Mouse (Mus musculus): ENCODE results near the gene Hivep1. TPM values are rescaled to one million over a fixed set of nuclear protein-coding genes. Genes with fewer than 3 reads are reported as not detected.

Hivep1 gene
- polyA plus RNA-seq, 1 experiment from 2014 or later, result 12.0 TPM

DNA sequence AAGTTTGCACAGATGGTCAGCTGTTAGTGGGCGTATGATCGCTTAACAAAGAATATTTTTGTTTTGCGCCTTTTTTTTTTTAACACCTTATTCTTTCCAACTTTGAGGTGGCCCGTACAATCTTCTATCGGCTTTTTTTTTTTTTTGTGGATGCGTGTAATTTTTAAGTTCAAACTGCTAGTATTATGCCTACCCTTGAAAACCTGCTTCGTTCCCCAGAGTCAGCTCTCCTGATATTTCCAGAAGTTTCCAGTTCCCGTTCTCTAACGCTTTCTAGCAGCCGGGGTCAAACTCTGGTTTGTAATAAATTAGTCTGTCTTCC is 980 bp upstream of the Hivep1 start:
- ATAC-seq (ENCODE audit: low FRiP score) (no peak), DNase-seq (ENCODE audit: low spot score, missing footprints) (no peak)
- peak overlapping the region; percentile 90 for H3K4me3 ChIP-seq (ENCODE audit: low read depth, low read length)
- WGBS, result under 1% methylated on average over 10 of the region's 10 CpGs
- no peaks in the 10 kb centered on the region for H3K9me3 ChIP-seq (ENCODE audit: control insufficient read depth, low read length)
- H3K4me2 ChIP-seq, result peak overlapping the region; percentile 80
- peak overlapping the region; percentile 41; the same call in 1 of the 2 replicates for H3K27ac ChIP-seq (ENCODE audit: low read depth, low read length)
- peaks cover 16% of the 10 kb centered on the region for H3K4me1 ChIP-seq (ENCODE audit: control insufficient read depth, insufficient read depth, low read length)
- H3K9ac ChIP-seq (ENCODE audit: low read length), result peak overlapping the region; percentile 41
- H3K27me3 ChIP-seq (ENCODE audit: control insufficient read depth, insufficient read depth, low read length), result no peaks in the 10 kb centered on the region
- H3K36me3 ChIP-seq (ENCODE audit: control insufficient read depth, insufficient read depth, low read length), result no peaks in the 10 kb centered on the region

- H3K27me3 ChIP-seq (ENCODE audit: control insufficient read depth, insufficient read depth, low read length), result no peaks in the 10 kb centered on the region
- peak; percentile 86 for ATAC-seq (ENCODE audit: low FRiP score)
- WGBS, result under 1% methylated on average over 22 of the region's 51 CpGs
These were observed 467 bp upstream of the Hivep1 start for GRCm38 (mm10) chr13:42051202-42051906.

GRCm38 (mm10) chr13:42052696-42053541 is 1.1 kb downstream of the Hivep1 start:
- peak overlapping the region; percentile 94 for H3K27ac ChIP-seq (ENCODE audit: low read depth, low read length)
- under 1% methylated on average over 39 of the region's 41 CpGs for WGBS
- no peaks in the 10 kb centered on the region for H3K27me3 ChIP-seq (ENCODE audit: control insufficient read depth, insufficient read depth, low read length)
- H3K4me3 ChIP-seq (ENCODE audit: low read depth, low read length), result peak overlapping the region; percentile 90
- H3K4me1 ChIP-seq (ENCODE audit: control insufficient read depth, insufficient read depth, low read length), result peaks cover 16% of the 10 kb centered on the region
- ATAC-seq (ENCODE audit: low FRiP score) (peak; percentile 62), DNase-seq (ENCODE audit: low spot score, missing footprints) (peak; percentile 92)
- no peaks in the 10 kb centered on the region for H3K36me3 ChIP-seq (ENCODE audit: control insufficient read depth, insufficient read depth, low read length)
- H3K9ac ChIP-seq (ENCODE audit: low read length), result peak overlapping the region; percentile 90
- no peaks in the 10 kb centered on the region for H3K9me3 ChIP-seq (ENCODE audit: control insufficient read depth, low read length)
- peak overlapping the region; percentile 80 for H3K4me2 ChIP-seq

More at GRCm38 (mm10) chr13:42051202-42051906, 467 bp upstream of the Hivep1 start:
- Histone ChIP-seq H3K36me3 (ENCODE audit: control insufficient read depth, insufficient read depth, low read length) (no peaks in the 10 kb centered on the region), H3K9ac (ENCODE audit: low read length) (peak overlapping the region; percentile 90), H3K4me2 (peak overlapping the region; percentile 80), H3K4me3 (ENCODE audit: low read depth, low read length) (peak overlapping the region; percentile 90), H3K4me1 (ENCODE audit: control insufficient read depth, insufficient read depth, low read length) (peaks cover 16% of the 10 kb centered on the region), H3K9me3 (ENCODE audit: control insufficient read depth, low read length) (no peaks in the 10 kb centered on the region), H3K27ac (ENCODE audit: low read depth, low read length) (peak overlapping the region; percentile 94)
- peak; percentile 99 for DNase-seq (ENCODE audit: low spot score, missing footprints)

- no peak for DNase-seq (ENCODE audit: low spot score, missing footprints)
- Histone ChIP-seq H3K36me3 (ENCODE audit: control insufficient read depth, insufficient read depth, low read length) (no peaks in the 10 kb centered on the region), H3K4me3 (ENCODE audit: low read depth, low read length) (peak overlapping the region; percentile 90), H3K9me3 (ENCODE audit: control insufficient read depth, low read length) (no peaks in the 10 kb centered on the region), H3K27me3 (ENCODE audit: control insufficient read depth, insufficient read depth, low read length) (no peaks in the 10 kb centered on the region), H3K4me1 (ENCODE audit: control insufficient read depth, insufficient read depth, low read length) (peaks cover 16% of the 10 kb centered on the region), H3K27ac (ENCODE audit: low read depth, low read length) (no peak overlapping the region), H3K9ac (ENCODE audit: low read length) (peak overlapping the region; percentile 90), H3K4me2 (peak overlapping the region; percentile 80)
- 35% methylated on average over 2 of the region's 2 CpGs for WGBS
- no peak for ATAC-seq (ENCODE audit: low FRiP score)
These were observed 1.8 kb downstream of the Hivep1 start for GRCm38 (mm10) chr13:42053656-42054055.

- H3K4me1 ChIP-seq (ENCODE audit: control insufficient read depth, insufficient read depth, low read length), result peaks cover 13% of the 10 kb centered on the region
- H3K9ac ChIP-seq (ENCODE audit: low read length), result no peak overlapping the region
- no peaks in the 10 kb centered on the region for H3K9me3 ChIP-seq (ENCODE audit: control insufficient read depth, low read length)
- no peak overlapping the region for H3K4me2 ChIP-seq
- H3K27me3 ChIP-seq (ENCODE audit: control insufficient read depth, insufficient read depth, low read length), result no peaks in the 10 kb centered on the region
- 76% methylated on average over 3 of the region's 3 CpGs for WGBS
- ATAC-seq (ENCODE audit: low FRiP score), result no peak
- H3K27ac ChIP-seq (ENCODE audit: low read depth, low read length), result no peak overlapping the region
- no peak overlapping the region for H3K4me3 ChIP-seq (ENCODE audit: low read depth, low read length)
- no peaks in the 10 kb centered on the region for H3K36me3 ChIP-seq (ENCODE audit: control insufficient read depth, insufficient read depth, low read length)
- DNase-seq (ENCODE audit: low spot score, missing footprints), result no peak
These were observed 2.3 kb downstream of the Hivep1 start for GRCm38 (mm10) chr13:42054138-42054537.

DNA sequence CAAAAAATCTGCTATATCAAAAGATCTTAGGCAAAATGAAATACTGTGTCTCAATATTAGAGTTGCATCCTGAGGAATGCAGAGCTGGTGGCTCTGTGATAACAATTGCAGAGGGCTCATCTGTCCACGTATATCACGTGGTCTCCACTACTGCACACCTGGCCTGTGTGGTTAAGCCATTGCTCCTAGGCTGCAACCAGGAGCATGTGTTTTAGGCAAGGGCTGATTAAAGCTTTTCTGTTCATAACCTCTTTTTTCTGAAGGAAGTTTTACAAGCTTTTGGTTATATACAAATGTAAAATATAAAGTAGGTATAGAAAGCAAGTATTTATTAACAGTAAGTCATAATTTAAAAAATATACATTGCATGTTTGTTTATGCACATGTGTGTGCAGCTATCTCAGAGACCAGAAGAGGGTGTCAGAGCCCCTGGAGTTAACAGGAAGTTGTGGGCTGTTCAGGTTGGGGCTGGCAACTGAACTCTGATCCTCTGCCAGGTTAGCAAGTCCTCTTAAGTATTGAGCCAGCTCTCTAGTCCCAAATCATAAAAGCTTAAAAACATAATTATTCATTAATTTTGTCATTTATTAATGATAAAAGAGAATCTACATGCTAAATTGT is 5.0 kb downstream of the Hivep1 start:
- Histone ChIP-seq H3K27ac (ENCODE audit: low read depth, low read length) (no peak overlapping the region), H3K36me3 (ENCODE audit: control insufficient read depth, insufficient read depth, low read length) (no peaks in the 10 kb centered on the region), H3K9me3 (ENCODE audit: control insufficient read depth, low read length) (no peaks in the 10 kb centered on the region), H3K4me1 (ENCODE audit: control insufficient read depth, insufficient read depth, low read length) (peaks cover 8% of the 10 kb centered on the region; the same call in 1 of the 2 replicates), H3K4me3 (ENCODE audit: low read depth, low read length) (no peak overlapping the region), H3K9ac (ENCODE audit: low read length) (no peak overlapping the region), H3K4me2 (no peak overlapping the region), H3K27me3 (ENCODE audit: control insufficient read depth, insufficient read depth, low read length) (no peaks in the 10 kb centered on the region)
- DNase-seq (ENCODE audit: low spot score, missing footprints) (no peak), ATAC-seq (ENCODE audit: low FRiP score) (no peak)
- WGBS, result 91% methylated on average over 2 of the region's 2 CpGs

- H3K36me3 ChIP-seq (ENCODE audit: control insufficient read depth, insufficient read depth, low read length), result no peaks in the 10 kb centered on the region
- no peak overlapping the region for H3K4me2 ChIP-seq
- 92% methylated on average over 10 of the region's 10 CpGs for WGBS
These were observed 9.2 kb downstream of the Hivep1 start for GRCm38 (mm10) chr13:42060846-42061630.

GRCm38 (mm10) chr13:42064257-42064656 is 12.4 kb downstream of the Hivep1 start:
- H3K36me3 ChIP-seq (ENCODE audit: control insufficient read depth, insufficient read depth, low read length), result no peaks in the 10 kb centered on the region
- H3K4me1 ChIP-seq (ENCODE audit: control insufficient read depth, insufficient read depth, low read length), result no peaks in the 10 kb centered on the region
- no peak overlapping the region for H3K4me3 ChIP-seq (ENCODE audit: low read depth, low read length)
- no peak for DNase-seq (ENCODE audit: low spot score, missing footprints)
- H3K9me3 ChIP-seq (ENCODE audit: control insufficient read depth, low read length), result no peaks in the 10 kb centered on the region
- no peaks in the 10 kb centered on the region for H3K27me3 ChIP-seq (ENCODE audit: control insufficient read depth, insufficient read depth, low read length)
- no peak for ATAC-seq (ENCODE audit: low FRiP score)
- H3K27ac ChIP-seq (ENCODE audit: low read depth, low read length), result no peak overlapping the region
- no peak overlapping the region for H3K4me2 ChIP-seq
- H3K9ac ChIP-seq (ENCODE audit: low read length), result no peak overlapping the region

More at GRCm38 (mm10) chr13:42060846-42061630, 9.2 kb downstream of the Hivep1 start:
- Histone ChIP-seq H3K4me3 (ENCODE audit: low read depth, low read length) (no peak overlapping the region), H3K27me3 (ENCODE audit: control insufficient read depth, insufficient read depth, low read length) (no peaks in the 10 kb centered on the region), H3K4me1 (ENCODE audit: control insufficient read depth, insufficient read depth, low read length) (no peaks in the 10 kb centered on the region), H3K27ac (ENCODE audit: low read depth, low read length) (no peak overlapping the region), H3K9me3 (ENCODE audit: control insufficient read depth, low read length) (no peaks in the 10 kb centered on the region), H3K9ac (ENCODE audit: low read length) (no peak overlapping the region)
- DNase-seq (ENCODE audit: low spot score, missing footprints) (no peak), ATAC-seq (ENCODE audit: low FRiP score) (no peak)

All from midbrain, embryonic 11.5 days (tissue).